Mouse (Mus musculus) liver, adult (tissue): ENCODE data around the gene Dscam.

Experiments used
- GATA4 ChIP-seq: IDR thresholded peaks from 2 replicates; pipeline ENCODE4 v1.6.1; 2014; ENCODE audit warnings: mild to moderate bottlenecking, low read length; ENCODE audit not compliant: insufficient replicate concordance

Gene Dscam

DNA sequence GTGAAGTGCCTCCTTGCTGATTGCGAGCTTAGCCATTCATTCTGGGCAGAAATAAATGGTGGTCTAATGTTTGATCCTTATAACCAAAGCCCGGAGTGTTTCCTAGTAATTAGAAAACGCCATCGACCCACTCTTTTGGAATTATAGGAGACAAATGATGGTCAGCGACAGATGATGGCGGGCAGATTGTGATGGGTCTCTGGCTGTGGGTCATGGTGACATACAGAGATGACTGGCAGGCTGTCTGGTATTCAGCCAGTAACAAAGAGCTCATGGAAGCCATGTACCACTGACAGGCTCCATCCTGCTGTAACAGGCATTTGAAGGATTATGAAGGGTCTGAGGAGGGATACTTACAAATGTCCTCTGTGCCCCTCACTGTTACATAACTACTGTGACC is 549.7 kb downstream of the Dscam start:
- no peak for TF ChIP-seq GATA4

DNA sequence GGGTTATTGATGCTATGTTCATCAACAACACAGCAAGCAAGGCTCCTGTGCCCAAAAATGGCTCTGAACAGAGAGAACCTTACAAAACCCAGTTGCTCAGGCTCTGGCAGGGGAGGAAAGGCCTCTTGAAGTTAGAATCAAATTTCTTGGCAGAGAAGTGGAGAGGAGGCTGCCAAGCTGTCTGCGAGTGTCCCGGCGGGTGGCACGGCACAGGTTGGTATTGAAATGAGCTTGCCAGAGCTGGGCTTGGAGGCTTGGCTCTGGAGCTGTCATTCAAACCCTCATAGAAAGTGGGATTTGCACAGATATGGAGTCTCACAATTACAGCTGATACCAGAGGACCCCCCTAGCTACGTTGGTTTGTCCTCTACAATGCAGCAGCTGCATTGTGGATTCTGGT is 550.1 kb downstream of the Dscam start:
- TF ChIP-seq GATA4: no peak

- no peak for TF ChIP-seq GATA4
These were observed 552.8 kb downstream of the Dscam start for GRCm38 (mm10) chr16:96617772-96618171.

GRCm38 (mm10) chr16:96613275-96613674 is 557.3 kb downstream of the Dscam start:
- no peak for TF ChIP-seq GATA4

GRCm38 (mm10) chr16:96610806-96611205 is 559.7 kb downstream of the Dscam start:
- TF ChIP-seq GATA4: no peak

GRCm38 (mm10) chr16:96602206-96602605 is 568.3 kb downstream of the Dscam start:
- TF ChIP-seq GATA4: no peak

GRCm38 (mm10) chr16:96600791-96601190 is 569.8 kb downstream of the Dscam start:
- no peak for TF ChIP-seq GATA4

GRCm38 (mm10) chr16:96599401-96600060 is 571.0 kb downstream of the Dscam start:
- no peak for TF ChIP-seq GATA4

GRCm38 (mm10) chr16:96575841-96576240 is 594.7 kb downstream of the Dscam start:
- TF ChIP-seq GATA4: no peak

DNA sequence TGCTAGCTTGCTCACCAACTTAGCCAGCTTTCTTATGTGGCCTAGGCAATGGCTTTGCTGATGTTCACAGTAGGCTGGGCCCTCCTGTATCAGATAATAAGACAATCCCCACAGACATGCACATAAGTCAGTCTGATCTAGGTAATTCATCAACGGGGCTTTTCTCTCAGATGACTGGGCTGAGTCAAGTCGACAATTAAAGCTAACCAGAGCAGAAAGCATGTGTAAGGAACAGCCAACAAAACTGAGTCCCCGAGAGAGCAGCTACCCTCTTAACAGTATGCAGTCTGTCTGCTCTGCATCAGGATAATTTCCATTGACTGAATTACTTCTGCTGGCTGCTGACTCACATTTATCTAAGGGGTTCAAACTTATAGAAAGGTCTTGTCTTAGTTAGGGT is 603.1 kb downstream of the Dscam start:
- no peak for TF ChIP-seq GATA4

GRCm38 (mm10) chr16:96563350-96564257 is 606.9 kb downstream of the Dscam start:
- no peak for TF ChIP-seq GATA4

DNA sequence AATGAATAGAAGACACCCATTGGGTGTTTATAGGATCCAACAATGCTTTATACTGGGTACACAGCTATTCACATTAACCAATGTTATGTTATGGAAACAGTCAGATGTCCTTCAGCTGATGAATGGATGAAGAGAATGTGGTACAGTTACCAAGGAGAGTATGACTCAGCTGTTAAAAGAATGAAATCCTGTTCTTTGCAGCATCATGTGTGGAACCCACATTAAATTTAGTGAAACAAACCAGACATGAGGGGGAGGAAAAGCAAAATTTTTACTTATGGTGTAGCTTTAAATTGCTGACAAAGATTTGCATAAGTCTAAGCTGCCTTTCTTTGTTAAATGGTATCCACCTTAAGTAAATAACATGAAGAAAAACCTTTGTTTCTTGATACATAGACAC is 610.8 kb downstream of the Dscam start:
- no peak for TF ChIP-seq GATA4

- TF ChIP-seq GATA4: no peak
These were observed 612.2 kb downstream of the Dscam start for GRCm38 (mm10) chr16:96558341-96558740.

GRCm38 (mm10) chr16:96556621-96557020 is 613.9 kb downstream of the Dscam start:
- TF ChIP-seq GATA4: no peak

GRCm38 (mm10) chr16:96555412-96555811 is 615.1 kb downstream of the Dscam start:
- no peak for TF ChIP-seq GATA4

- TF ChIP-seq GATA4: no peak
These were observed 617.9 kb downstream of the Dscam start for GRCm38 (mm10) chr16:96552680-96553079.
